Mouse (Mus musculus) midbrain, postnatal 0 days (tissue): ENCODE measurements around the gene Atxn7. TPM values are rescaled to one million over a fixed set of nuclear protein-coding genes. Genes with fewer than 3 reads are reported as not detected.
A peak's percentile ranks its signal among the peaks of the same experiment; 100 is the strongest.

Experiments used
- ATAC-seq: fragments of 200-750 bp; cut with Nextera tagmentation; 2 replicates; pipeline ENCODE4 v1.8.0; 2017; ENCODE audit warnings: moderate number of reproducible peaks, mild to moderate bottlenecking, moderate TSS enrichment, moderate library complexity; ENCODE audit not compliant: low FRiP score
- DNase-seq: peaks from one replicate; pipeline ENCODE4 v3.0.0-alpha.2; 2015; ENCODE audit warnings: low spot score
- H3K27ac ChIP-seq: fragments of 300-500 bp; sonication (generic); 2 replicates; pipeline ENCODE4 v1.5.1; 2014; ENCODE audit warnings: low read depth, mild to moderate bottlenecking, low read length, mixed read lengths
- H3K27me3 ChIP-seq: fragments of 300-500 bp; sonication (generic); 2 replicates; pipeline ENCODE4 v1.6.1; 2014; ENCODE audit warnings: low read length, control low read depth, mixed read lengths; ENCODE audit not compliant: insufficient read depth
- H3K36me3 ChIP-seq: fragments of 300-500 bp; sonication (generic); 2 replicates; pipeline ENCODE4 v1.6.1; 2014; ENCODE audit warnings: low read length, control low read depth, mixed read lengths; ENCODE audit not compliant: insufficient read depth
- H3K4me1 ChIP-seq: fragments of 300-500 bp; sonication (generic); 2 replicates; pipeline ENCODE4 v1.6.1; 2014; ENCODE audit warnings: mild to moderate bottlenecking, control low read depth, antibody characterized with exemption, low read length, mixed read lengths; ENCODE audit not compliant: insufficient read depth
- H3K4me2 ChIP-seq: fragments of 300-500 bp; sonication (generic); 2 replicates; pipeline ENCODE4 v1.6.1; 2014; ENCODE audit warnings: low read depth, mild to moderate bottlenecking, low read length, mixed read lengths; ENCODE audit not compliant: poor library complexity, severe bottlenecking
- H3K4me3 ChIP-seq: fragments of 300-500 bp; sonication (generic); 2 replicates; pipeline ENCODE4 v1.5.1; 2014; ENCODE audit warnings: low read depth, mild to moderate bottlenecking, low read length, moderate library complexity
- H3K9ac ChIP-seq: fragments of 300-500 bp; sonication (generic); replicated peaks from 2 replicates; pipeline ENCODE4 v1.6.1; 2014; ENCODE audit warnings: mild to moderate bottlenecking, low read length, moderate library complexity, mixed read lengths; ENCODE audit not compliant: poor library complexity, severe bottlenecking
- H3K9me3 ChIP-seq: fragments of 300-500 bp; sonication (generic); 2 replicates; pipeline ENCODE4 v1.6.1; 2016; ENCODE audit warnings: low read length, control low read depth
- CTCF ChIP-seq: IDR thresholded peaks from 2 replicates; pipeline ENCODE4 v1.5.1; 2016; ENCODE audit warnings: antibody characterized with exemption, mild to moderate bottlenecking
- WGBS: fragments of 180-500 bp; shearing (Covaris S2); extraction: QIAGEN DNeasy Blood & Tissue Kit; methylation state at CpG from one replicate; pipeline ENCODE4 v1.1.7; 2014; 5-methylcytosine and 5-hydroxymethylcytosine counted together
- polyA plus RNA-seq: library from polyadenylated mRNA; unstranded; fragments of >200 nt; fragmentation: Nextera tagmentation; extraction: Ambion mirVana; gene quantifications from 2 replicates; pipeline ENCODE4 v1.2.1, GENCODE M21; 2015
- total RNA-seq: library from RNA; depleted of rRNA; stranded (reverse); fragments of >200 nt; gene quantifications from 2 replicates; pipeline ENCODE4 v1.2.3, GENCODE M21; 2014

Gene Atxn7
- total and polyA plus RNA-seq, 2 experiments from 2014 or later: 2.5 to 12.7 TPM

DNA sequence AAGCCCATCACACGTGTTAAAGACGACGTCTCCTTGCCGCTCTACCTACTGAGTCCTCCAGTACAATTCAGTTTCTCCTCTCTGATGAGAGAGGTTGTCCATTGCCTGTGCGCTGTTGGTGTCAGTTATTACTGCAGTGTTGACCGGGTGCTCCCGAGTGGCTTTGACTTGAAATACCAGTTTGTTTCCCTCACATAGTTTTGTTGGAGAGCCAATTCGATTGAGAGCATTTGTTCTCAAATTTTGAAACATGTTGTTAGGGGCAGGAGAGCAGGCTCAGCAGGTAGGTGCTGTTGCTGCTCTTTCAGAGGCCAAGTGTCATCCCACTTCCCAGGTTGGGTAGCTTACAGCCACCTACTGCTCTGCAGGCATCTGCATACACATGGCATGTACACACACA lies 122.6 kb downstream of the Atxn7 start:
- ATAC-seq: no peak

DNA sequence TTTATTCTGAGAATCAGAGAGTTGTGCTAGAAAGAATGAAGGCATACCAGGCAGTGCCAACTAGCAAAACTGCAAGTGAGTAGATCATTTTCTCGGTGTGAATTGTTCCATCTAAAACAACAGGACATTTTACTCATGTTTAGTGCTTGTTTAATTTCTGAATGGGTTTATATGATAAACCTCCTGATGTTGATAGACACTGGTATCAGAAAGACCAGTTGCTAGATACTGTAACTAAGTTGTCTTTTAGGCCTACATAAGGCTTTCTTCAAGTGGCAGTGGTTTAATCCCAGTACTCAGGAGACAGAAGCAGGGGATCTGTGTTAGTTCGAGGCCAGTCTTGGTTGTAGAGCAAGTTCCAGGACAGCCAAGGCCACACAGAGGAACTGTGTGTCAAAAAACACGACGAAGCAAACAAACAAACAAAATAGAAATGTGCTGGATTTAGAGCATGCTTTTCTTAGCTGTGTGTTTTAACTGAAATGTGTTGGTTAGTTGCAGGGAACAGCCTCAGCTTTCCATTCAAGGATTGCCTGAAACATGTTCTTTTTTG lies 125.5 kb downstream of the Atxn7 start:
- H3K4me1 ChIP-seq: no peaks in the 10 kb centered on the region
- 88% methylated on average over 4 of the region's 4 CpGs for WGBS

More for the DNA sequence above, 122.6 kb downstream of the Atxn7 start:
- Histone ChIP-seq H3K4me3 (no peak overlapping the region), H3K36me3 (peaks cover under 1% of the 10 kb centered on the region; the same call in 1 of the 2 replicates), H3K27me3 (no peaks in the 10 kb centered on the region), H3K4me1 (no peaks in the 10 kb centered on the region), H3K9ac (no peak overlapping the region), H3K27ac (no peak overlapping the region), H3K4me2 (no peak overlapping the region), H3K9me3 (no peaks in the 10 kb centered on the region)
- no peak for DNase-seq
- TF ChIP-seq CTCF: no peak
- WGBS: 96% methylated on average over 8 of the region's 8 CpGs

DNA sequence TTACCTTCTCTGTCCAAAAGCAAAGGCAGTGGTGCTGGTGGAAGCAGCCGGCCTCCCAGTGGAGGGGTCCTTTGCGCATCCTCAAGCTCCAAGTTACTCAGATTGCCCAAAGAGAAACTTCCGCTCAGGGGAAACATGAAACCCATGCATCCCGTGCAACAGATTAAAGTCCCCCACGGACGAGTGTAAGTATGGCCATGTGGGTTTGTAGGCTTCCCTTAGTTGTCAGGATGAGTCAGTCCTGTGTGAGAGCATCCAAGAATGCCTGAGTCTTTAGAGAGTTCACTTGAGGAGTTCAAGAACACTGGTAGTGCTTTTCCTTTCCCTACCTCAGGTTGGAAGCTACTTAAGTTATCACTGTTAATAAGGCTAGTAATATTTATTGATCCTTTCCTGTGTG lies 126.1 kb downstream of the Atxn7 start:
- no peak overlapping the region for H3K27ac ChIP-seq
- DNase-seq: no peak
- no peak for ATAC-seq
- no peak overlapping the region for H3K4me2 ChIP-seq
- 89% methylated on average over 6 of the region's 6 CpGs for WGBS
- no peaks in the 10 kb centered on the region for H3K4me1 ChIP-seq
- H3K27me3 ChIP-seq: no peaks in the 10 kb centered on the region
- H3K36me3 ChIP-seq: peaks cover 11% of the 10 kb centered on the region; the same call in 1 of the 2 replicates
- no peak overlapping the region for H3K9ac ChIP-seq
- no peak for TF ChIP-seq CTCF
- no peak overlapping the region for H3K4me3 ChIP-seq
- H3K9me3 ChIP-seq: no peaks in the 10 kb centered on the region

More for the DNA sequence above, 125.5 kb downstream of the Atxn7 start:
- Histone ChIP-seq H3K4me3 (no peak overlapping the region), H3K4me2 (no peak overlapping the region), H3K27me3 (no peaks in the 10 kb centered on the region), H3K9ac (no peak overlapping the region), H3K9me3 (no peaks in the 10 kb centered on the region), H3K27ac (no peak overlapping the region), H3K36me3 (peaks cover 9% of the 10 kb centered on the region; the same call in 1 of the 2 replicates)
- DNase-seq (no peak), ATAC-seq (no peak)
- TF ChIP-seq CTCF: no peak

DNA sequence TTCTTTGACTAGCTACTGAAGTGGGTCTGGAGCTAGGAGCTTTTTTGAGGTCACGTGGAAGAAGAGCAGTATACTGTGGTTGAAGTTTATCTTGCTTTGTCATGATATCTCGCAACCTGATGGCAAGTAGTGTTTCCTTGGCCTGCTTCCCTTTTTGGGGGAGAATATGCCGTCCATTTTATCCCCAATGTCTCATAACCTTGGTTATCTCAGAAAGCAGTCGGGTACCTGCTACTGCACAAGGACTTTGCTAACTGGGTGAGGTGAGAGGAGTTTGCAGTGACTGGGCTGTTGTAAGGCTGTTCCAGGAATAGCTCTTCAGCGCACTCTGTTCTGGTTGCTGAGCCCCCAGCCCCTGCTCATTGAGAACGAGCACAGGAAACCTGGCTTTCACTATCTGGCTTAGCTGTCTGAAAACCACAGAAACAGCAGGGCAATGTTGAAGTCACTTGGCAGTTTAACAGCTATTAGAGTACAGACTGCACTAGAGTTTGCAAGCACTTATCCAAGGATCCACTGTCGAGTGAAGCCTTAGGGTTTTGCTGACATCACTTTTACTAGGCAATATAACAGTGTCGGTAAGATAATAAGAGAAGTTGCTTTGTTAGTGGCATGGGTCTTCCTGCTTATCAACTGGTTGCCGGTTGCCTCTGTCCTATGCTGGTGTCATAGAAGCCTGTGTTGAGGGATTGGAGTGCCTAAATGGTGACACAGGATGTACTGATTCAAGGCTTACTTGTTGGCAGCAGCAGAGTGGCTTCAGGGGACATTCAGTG lies 127.0 kb downstream of the Atxn7 start:
- peak; percentile 9 for DNase-seq
- Histone ChIP-seq H3K27ac (no peak overlapping the region), H3K9ac (no peak overlapping the region), H3K9me3 (no peaks in the 10 kb centered on the region), H3K27me3 (no peaks in the 10 kb centered on the region), H3K4me2 (no peak overlapping the region), H3K36me3 (peaks cover 11% of the 10 kb centered on the region; the same call in 1 of the 2 replicates), H3K4me1 (no peaks in the 10 kb centered on the region), H3K4me3 (no peak overlapping the region)
- TF ChIP-seq CTCF: no peak
- 90% methylated on average over 9 of the region's 9 CpGs for WGBS
- ATAC-seq: no peak

DNA sequence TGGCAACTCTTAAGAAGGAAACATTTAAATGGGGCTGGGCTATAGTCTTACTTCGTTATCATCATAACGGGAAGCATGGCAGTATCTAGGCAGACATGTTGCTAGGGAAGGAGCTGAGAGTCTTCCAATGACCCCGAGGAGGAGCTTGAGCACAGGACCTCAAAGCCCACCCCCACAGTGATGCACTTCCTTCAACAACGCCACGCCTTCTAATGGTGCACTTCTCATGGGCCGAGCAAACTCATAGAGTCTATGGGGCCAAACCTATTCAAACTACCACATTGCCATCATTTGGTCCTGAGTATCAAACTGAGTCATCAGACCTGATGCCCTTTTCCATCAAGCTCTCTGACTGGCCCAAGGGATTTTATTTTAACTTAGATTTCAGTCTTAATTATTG lies 129.3 kb downstream of the Atxn7 start:
- Histone ChIP-seq H3K36me3 (peaks cover 11% of the 10 kb centered on the region; the same call in 1 of the 2 replicates), H3K9ac (no peak overlapping the region), H3K9me3 (no peaks in the 10 kb centered on the region), H3K4me1 (no peaks in the 10 kb centered on the region), H3K4me3 (no peak overlapping the region), H3K27me3 (no peaks in the 10 kb centered on the region), H3K4me2 (no peak overlapping the region), H3K27ac (no peak overlapping the region)
- no peak for ATAC-seq
- no peak for TF ChIP-seq CTCF
- DNase-seq: no peak
- WGBS: 98% methylated on average over 6 of the region's 6 CpGs

DNA sequence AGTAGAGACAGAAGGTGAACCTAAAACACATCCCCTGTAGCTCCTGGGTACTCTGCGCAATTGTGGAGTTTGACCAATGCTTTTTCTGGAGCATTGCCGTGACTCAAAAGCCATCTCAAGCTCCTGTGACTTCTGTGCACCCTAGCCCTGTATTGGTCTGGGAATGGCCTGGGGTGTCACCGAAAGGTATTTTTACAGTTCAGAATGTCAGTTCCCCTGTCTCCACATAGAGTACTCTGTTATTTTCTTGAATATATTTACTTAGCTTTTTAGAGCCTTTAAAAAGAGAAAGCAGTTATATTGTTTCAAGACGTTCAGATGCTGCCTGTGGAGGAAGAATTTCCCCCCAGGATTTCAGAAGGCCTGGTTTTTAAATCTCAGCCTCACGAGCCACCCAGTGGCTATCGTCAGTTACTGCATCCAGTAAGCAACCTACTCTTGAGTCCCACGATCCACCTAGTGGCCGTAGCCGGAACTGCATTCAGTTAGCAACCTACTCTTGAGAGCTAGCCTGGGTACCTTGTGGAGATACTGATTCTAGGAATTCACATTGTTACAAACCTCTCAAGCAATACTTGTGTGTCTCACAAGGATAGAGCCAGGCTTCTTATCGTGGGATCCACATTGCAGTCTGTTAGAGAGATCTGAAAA lies 137.2 kb downstream of the Atxn7 start:
- H3K9ac ChIP-seq: no peak overlapping the region
- peaks cover 26% of the 10 kb centered on the region for H3K36me3 ChIP-seq
- ATAC-seq (peak; percentile 78), DNase-seq (peak; percentile 96)
- no peak overlapping the region for H3K4me2 ChIP-seq
- no peaks in the 10 kb centered on the region for H3K9me3 ChIP-seq
- peak; percentile 100 for TF ChIP-seq CTCF
- no peak overlapping the region for H3K27ac ChIP-seq
- 27% methylated on average over 10 of the region's 10 CpGs for WGBS
- no peaks in the 10 kb centered on the region for H3K4me1 ChIP-seq
- H3K27me3 ChIP-seq: no peaks in the 10 kb centered on the region
- no peak overlapping the region for H3K4me3 ChIP-seq
